Mouse (Mus musculus): ENCODE data around the gene Pex6. TPM values are rescaled to one million over a fixed set of nuclear protein-coding genes. Genes with fewer than 3 reads are reported as not detected.

Gene Pex6
- total RNA-seq, 2 experiments from 2014 or later: 11.7 to 22.6 TPM

DNA sequence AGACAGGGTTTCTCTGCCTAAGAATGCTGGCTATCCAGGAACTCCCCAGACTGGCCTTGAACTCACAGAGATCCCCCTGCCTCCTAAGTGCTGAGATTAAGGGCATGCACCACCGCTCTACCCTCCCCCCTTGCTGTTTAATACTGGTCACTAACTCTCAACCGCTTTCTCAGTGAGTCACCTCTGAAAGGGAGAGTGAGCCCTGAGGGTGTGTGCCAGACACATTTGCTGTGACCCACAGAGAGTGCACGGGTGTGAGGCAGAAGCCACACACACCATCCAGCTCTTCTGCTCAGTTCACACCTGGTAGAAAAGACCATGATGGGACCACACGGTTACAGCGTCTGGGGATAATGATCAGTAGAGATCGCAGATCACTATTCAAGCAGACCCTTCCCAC lies 12.7 kb upstream of the Pex6 start:
- ATAC-seq (replicated peaks; ENCODE audit: low FRiP score, low TSS enrichment, poor library complexity, severe bottlenecking): no peak

DNA sequence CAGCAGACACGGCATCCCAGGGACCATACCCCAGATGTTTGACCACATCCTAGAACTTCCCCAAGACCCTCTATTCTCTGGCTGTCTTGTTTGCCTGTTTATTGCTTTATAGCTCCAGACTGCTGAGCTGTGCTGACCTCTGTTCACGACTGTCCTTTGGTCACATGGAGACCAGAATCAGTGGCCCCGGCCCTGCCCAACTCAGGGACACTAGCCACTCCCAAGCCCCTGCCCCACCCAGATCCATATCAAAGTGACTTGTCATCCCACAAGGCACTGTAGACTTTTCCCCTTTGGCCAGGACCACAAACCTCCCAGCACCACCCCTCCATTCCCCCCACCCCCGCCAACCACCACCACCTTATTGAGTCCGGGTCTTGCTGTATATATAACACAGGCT lies 12.0 kb upstream of the Pex6 start:
- no peak for ATAC-seq (replicated peaks; ENCODE audit: low FRiP score, low TSS enrichment, poor library complexity, severe bottlenecking)

GRCm38 (mm10) chr17:46699912-46700311 lies 11.4 kb upstream of the Pex6 start:
- no peak for ATAC-seq (replicated peaks; ENCODE audit: low FRiP score, low TSS enrichment, poor library complexity, severe bottlenecking)

DNA sequence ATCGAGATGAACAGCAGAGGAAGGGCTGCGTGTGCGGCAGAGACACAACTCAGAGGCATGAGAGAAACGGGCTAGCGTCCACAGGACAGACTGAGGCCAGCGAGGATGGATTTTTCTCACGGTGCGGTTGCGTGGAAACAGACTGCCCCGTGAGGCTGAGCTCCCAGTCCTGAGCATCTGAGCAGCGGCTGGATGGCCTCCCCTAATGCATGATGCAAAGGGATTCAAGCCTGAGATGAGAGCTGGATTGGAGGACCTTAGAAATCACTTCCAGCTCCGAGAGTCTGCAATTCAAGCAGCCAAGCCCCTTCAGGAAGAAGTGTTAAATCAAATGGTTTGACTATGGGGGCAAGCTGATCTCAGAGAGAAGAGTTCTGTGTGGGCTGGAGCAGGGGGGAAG lies 9.8 kb upstream of the Pex6 start:
- no peak for ATAC-seq (replicated peaks; ENCODE audit: low FRiP score, low TSS enrichment, poor library complexity, severe bottlenecking)

- ATAC-seq (replicated peaks; ENCODE audit: low FRiP score, low TSS enrichment, poor library complexity, severe bottlenecking): no peak
Observed at GRCm38 (mm10) chr17:46702100-46702499, 9.2 kb upstream of the Pex6 start.

- no peak for ATAC-seq (replicated peaks; ENCODE audit: low FRiP score, low TSS enrichment, poor library complexity, severe bottlenecking)
Observed at GRCm38 (mm10) chr17:46702506-46702905, 8.8 kb upstream of the Pex6 start.

DNA sequence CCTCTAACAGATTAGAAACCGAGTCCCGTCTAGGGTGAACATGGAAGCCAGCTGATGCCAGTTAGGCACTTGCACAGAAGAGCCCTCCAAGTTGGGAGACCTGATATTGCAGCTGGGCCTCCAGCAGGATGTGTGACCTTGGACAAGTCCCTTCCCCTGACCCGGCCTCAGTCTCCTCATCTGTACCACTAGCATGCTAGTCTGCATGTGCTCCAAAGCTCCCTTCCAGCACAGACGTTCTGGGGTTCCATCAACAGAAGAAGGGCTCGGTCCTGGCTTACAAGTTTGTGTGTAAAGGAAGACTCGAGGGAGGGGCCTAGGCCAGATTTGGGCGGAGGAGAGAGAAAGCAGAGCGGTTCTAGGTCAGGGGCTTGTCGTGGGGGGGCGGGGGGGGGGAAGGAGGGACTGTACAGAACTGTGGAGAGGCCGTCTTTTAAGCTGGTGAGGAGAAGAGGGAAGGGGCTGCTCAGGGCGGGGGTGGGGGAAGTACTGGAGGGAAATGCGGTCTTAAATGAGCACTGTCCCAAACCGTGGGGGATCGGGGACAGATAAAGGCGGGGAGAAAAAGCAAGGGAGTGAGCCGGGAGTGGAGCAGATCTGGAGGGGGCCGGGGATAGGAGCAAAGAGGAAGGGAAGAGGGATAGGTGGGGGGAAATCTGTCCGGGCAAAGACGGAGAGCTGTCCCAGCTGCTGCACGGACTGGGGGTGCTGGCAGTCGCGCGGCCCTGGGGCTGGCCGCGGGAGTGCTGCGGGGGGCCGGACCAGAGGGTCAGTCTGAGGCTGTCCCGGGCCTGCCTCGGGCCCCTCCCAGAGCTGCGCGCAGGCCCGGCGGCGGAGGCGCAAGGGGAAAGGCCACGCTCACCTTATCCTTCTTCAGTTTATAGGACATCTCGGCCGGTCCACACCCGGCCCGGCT lies 7.0 kb upstream of the Pex6 start:
- ATAC-seq (replicated peaks; ENCODE audit: low FRiP score, low TSS enrichment, poor library complexity, severe bottlenecking): no peak

GRCm38 (mm10) chr17:46704887-46705835 lies 6.1 kb upstream of the Pex6 start, which contains the start of gene Ppp2r5d:
TSS of gene Ppp2r5d (minus strand) at chr17:46705111.
- peak; percentile 97 for ATAC-seq (replicated peaks; ENCODE audit: low FRiP score, low TSS enrichment, poor library complexity, severe bottlenecking)

- no peak for ATAC-seq (replicated peaks; ENCODE audit: low FRiP score, low TSS enrichment, poor library complexity, severe bottlenecking)
Observed at GRCm38 (mm10) chr17:46706375-46707089, 4.7 kb upstream of the Pex6 start.

DNA sequence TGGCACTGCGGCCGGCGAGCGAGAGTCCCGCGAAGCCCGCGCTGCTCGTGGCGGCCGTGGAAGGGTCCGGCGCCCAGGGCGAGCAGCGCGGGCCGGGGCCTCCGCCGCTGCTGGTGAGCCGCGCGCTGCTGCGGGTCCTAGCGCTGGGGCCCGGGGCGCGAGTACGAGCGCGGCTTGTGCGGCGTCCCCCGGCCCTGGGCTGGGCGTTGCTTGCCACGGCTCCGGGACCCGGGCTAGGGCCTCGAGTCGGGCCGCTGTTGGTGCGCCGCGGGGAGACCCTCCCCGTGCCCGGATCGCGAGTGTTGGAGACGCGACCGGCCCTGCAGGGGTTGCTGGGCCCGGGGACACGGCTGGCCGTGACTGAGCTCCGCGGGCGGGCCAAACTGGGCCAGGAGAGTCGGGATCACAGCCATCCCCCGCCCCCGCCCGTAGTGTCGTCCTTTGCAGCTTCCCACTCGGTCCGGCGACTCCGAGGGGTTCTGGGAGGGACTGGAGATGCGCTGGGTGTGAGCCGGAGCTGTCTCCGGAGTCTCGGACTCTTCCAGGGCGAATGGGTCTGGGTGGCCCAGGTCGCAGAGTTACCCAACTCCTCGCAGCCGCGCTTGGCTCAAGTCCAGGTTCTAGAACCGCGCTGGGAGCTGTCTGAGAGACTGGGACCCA lies 479 bp downstream of the Pex6 start:
- peak; percentile 33; the same call in 1 of the 2 replicates for ATAC-seq (replicated peaks; ENCODE audit: low FRiP score, low TSS enrichment, poor library complexity, severe bottlenecking)

GRCm38 (mm10) chr17:46712442-46712841 lies 1.2 kb downstream of the Pex6 start:
- no peak for ATAC-seq (replicated peaks; ENCODE audit: low FRiP score, low TSS enrichment, poor library complexity, severe bottlenecking)

- no peak for ATAC-seq (replicated peaks; ENCODE audit: low FRiP score, low TSS enrichment, poor library complexity, severe bottlenecking)
Observed at GRCm38 (mm10) chr17:46713849-46714248, 2.6 kb downstream of the Pex6 start.

- ATAC-seq (replicated peaks; ENCODE audit: low FRiP score, low TSS enrichment, poor library complexity, severe bottlenecking): no peak
Observed at GRCm38 (mm10) chr17:46714756-46715481, 3.7 kb downstream of the Pex6 start.

DNA sequence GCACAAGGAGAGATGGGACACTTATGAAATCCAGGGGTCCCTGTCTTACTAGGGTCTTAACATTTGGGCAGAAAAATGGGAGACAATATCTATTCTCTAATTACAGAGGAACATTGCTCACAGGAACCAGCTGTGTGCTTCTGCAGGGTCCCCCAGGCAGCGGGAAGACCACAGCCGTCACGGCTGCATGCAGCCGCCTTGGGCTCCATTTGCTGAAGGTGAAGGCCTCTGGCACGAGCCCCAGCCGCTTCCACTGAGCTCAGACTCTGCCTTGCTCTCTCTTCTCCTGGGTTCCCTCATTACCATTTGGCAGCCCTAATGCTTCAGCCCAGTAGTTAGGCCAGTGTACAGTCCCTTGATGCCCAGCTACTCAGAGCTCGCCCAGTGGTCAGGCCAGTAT lies 9.8 kb downstream of the Pex6 start:
- ATAC-seq (replicated peaks; ENCODE audit: low FRiP score, low TSS enrichment, poor library complexity, severe bottlenecking): no peak

DNA sequence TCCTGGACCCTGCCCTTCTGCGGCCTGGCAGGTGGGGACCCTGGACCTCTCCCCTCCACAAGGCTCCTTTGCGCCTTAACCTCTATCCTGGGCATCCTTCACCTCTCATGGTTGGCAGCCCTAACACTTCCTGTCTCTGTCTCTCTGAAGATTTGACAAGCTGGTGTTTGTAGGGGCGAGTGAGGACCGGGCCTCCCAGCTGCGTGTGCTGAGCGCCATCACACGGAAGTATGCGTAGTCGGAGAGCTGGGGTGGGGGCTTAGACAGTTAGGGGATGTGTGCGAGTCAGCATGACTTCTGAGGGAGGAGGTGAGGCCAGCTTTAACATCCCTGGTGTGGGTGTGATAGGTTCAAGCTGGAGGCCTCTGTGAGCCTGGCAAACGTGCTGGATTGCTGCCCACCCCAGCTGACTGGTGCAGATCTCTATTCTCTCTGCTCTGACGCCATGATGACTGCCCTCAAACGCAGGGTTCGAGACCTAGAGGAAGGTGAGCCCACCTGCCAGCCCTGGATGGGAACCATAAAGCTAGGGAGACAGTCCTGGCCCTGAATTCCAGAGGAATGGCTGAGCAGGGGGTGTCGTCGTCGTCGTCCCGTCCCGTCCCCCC lies 13.3 kb downstream of the Pex6 start:
- no peak for ATAC-seq (replicated peaks; ENCODE audit: low FRiP score, low TSS enrichment, poor library complexity, severe bottlenecking)

GRCm38 (mm10) chr17:46725273-46725672 lies 14.0 kb downstream of the Pex6 start:
- ATAC-seq (replicated peaks; ENCODE audit: low FRiP score, low TSS enrichment, poor library complexity, severe bottlenecking): peak; percentile 36

GRCm38 (mm10) chr17:46725731-46726645 lies 14.7 kb downstream of the Pex6 start:
- ATAC-seq (replicated peaks; ENCODE audit: low FRiP score, low TSS enrichment, poor library complexity, severe bottlenecking): no peak
